Mouse (Mus musculus) testis, postnatal 14 days (tissue): Measurements from ENCODE around the gene Gse1.

ENCODE experiments used
- DNase-seq: peaks from one replicate; pipeline ENCODE4 v3.0.0; 2021; ENCODE audit warnings: low spot score

Gene Gse1

DNA sequence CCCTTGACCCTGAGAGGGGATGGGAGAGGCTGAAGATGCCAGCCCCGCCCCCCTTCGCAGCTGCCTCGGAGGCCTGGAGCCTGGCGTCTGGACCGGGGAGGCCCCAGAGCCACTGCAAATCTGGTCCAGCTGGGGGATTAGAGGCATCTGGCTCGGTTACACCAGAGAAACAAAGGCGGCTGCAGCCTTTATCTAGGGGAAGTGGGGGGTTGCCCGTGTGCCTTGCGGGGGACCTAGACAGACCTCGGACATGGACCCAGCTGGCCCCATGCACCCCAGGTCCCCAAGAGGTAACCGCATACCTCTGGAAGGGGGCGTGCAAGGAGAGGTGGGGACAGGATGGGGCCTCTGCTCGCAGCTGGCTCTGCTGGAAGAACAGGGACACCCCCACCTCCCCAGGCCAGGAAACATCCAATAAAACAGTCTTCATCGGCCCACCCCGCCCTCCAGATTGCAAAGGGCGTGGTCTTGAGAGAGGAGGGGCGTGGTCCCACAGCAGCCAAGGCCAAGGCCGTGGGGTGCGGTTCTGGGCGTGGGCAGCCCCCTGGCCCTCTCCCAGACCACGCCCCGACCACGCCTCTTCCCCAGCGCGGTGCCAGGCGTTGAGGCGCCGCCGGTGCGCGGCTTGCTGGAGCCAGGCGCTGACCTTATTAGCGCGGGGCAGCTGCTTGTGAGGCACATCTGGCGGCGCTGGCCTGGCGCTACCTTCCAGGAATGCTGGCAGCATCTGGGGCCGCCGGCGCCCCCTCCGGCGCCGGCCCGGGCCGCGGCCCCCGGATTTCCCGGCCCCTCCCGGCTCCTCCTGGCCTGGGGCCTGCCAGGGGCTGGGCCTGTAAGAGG is 48.0 kb downstream of the Gse1 start:
- DNase-seq: peak; percentile 83

GRCm38 (mm10) chr8:120276891-120277426 is 48.7 kb downstream of the Gse1 start:
- peak; percentile 72 for DNase-seq

DNA sequence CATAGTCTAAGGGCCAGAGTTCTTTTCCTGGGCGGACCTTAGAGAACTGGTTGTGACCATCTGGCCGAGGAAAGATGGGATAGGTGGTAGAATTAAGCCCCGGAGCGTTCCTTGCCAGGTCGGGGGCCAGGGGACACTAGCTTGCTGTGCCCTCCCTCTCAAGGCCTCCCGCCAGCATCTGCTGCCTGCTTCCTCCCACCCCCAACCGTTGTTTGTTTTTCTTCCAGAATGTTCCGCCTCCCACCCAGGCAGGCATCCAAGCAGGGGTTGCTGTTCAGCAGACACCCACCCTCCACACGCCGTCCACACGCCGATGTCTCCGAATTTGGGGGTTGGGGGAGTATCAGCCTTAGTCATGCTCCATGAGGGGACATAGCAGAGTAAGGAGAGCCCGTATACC is 49.8 kb downstream of the Gse1 start:
- DNase-seq: no peak

- no peak for DNase-seq
Measured at GRCm38 (mm10) chr8:120279418-120279817, 51.2 kb downstream of the Gse1 start.

GRCm38 (mm10) chr8:120281487-120281886 is 53.2 kb downstream of the Gse1 start:
- no peak for DNase-seq

DNA sequence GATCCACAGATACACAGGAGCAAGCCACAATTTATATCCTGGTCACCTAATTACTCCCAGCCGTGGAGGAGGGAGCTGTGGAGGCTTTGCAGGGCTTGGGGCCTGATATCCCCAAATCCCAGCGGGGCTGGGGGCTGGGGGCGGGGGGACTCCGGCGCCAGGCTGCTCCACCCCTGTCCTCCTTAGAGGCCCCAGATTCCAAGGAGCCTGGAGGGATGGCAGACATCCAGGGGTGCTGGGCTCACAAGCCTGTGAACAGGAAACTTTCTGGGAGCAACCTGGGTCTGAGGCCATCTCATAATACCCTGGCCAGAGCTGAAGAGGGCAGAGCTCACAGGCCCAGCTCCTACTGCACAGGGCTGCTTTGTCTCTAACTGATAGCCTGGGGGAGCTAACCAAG is 54.2 kb downstream of the Gse1 start:
- DNase-seq: no peak

GRCm38 (mm10) chr8:120284265-120284664 is 56.0 kb downstream of the Gse1 start:
- DNase-seq: no peak

GRCm38 (mm10) chr8:120285033-120285432 is 56.8 kb downstream of the Gse1 start:
- DNase-seq: peak; percentile 48

DNA sequence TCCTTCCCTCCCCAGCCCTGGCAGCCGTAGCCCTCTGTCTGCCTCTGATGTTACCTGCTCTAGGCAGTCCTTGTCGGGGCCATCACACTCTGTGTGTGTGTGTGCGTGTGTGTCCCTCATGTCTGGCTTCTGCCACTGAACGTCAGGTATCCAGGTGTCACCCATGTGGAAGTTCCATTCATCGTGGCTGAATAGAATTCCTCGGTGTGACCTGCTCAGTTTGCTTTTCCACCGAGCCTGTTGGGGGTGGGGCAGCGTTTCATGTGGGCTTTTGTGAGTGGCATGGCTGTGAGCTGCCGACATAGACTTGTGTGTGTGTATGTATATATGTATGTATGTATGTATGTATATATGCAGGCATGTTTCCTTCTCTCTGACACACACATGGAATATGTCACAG is 57.6 kb downstream of the Gse1 start:
- no peak for DNase-seq

DNA sequence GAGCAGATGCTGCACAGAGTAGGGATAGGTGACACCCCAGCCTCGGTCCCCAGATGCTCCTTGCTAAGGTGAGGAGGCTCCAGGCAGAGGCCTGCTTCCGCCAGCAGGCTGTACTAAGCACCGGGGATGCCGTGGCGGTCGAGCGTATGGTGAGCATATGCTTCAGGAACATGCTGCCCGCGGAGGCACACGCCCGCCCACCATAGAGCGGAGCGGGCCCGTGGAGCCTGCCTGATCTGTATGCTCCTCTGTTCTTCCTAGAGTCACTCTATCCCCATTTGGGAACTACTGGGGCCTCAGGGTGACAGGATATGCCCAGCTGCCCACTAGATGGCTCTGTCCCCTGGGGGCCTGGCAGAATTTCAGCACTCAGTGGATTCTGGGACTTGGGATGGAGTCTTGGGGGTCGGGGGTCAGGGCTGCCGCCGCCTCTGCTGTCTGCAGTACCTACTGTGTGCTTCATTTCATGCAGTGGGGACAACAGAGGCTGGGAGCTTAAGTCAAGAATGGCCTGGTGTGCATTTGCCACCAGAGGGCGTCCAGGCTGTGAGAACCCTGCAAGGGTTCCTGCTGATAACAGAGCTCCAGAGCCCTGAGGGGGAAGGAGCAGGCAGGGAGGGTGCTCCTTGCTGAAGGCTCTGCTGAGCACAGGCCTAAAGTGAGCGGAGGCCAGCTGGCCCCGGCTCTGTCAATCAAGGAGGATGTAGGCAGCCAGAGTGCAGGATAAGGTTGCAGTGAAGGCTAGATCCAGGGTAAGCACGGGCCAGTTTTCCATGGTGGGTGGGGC is 60.1 kb downstream of the Gse1 start:
- DNase-seq: no peak

DNA sequence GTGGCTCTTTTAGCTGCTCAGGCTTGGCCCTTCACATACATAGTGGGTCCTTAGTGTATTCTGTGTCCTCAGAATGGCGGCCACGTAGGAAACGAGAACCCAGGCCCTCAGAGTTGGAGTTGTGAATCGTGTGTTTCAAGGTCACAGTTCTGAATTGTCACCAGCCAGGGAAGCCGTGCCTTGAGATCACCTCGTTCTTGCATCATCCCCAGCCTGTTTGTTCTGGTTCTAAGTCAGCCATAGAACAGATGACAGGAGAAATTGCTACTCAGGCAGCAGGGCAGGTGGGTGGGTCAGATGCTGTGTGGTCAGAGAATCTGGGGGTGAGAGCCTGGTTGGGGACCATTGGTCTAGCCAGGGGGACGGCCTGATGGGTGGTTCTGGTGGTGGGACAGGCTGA is 60.9 kb downstream of the Gse1 start:
- no peak for DNase-seq

DNA sequence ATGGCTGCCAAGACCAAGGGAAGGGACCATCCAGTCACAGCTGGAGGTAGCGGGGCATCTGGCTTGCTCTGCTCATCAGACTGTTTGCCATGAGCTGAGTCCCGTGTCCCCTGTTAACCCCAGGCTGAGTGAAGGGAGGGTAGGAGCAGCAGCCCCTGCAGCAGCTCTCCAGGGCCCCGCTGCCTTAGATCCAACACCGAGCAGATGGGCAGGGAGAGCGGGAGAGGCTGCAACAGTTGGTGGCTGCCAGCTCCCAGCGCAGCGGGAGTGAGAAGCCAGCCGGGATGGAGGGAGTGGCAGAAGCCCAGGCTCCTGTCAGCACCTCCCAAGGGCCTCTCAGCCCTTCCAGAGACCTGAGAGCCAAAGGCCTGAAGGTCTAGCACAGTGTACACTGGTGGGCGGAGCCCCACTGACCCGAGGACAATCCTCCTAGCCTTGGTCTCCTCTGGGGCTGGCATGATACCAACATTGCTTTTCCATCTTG is 61.5 kb downstream of the Gse1 start:
- no peak for DNase-seq

- no peak for DNase-seq
Measured at GRCm38 (mm10) chr8:120290614-120291013, 62.4 kb downstream of the Gse1 start.

DNA sequence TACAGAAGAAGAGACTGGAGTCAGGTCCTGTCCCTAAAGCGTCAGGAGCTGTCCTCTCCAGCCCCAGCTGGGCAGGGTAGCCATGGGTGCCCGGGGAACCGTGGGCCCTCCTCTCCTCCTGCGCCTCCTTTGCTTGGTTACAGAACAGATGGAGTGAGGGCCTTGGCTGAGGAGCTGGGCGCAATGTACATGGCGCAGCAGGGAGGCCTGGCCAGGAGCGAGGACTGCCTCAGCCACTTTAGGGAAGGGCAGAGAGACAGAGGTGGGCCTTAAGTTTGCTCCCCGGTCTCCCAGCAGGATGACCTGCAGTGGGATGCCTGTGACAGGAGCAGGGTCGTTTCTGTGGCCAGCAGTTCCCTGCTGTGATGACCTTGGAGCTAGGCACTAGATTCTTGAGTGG is 63.4 kb downstream of the Gse1 start:
- no peak for DNase-seq

DNA sequence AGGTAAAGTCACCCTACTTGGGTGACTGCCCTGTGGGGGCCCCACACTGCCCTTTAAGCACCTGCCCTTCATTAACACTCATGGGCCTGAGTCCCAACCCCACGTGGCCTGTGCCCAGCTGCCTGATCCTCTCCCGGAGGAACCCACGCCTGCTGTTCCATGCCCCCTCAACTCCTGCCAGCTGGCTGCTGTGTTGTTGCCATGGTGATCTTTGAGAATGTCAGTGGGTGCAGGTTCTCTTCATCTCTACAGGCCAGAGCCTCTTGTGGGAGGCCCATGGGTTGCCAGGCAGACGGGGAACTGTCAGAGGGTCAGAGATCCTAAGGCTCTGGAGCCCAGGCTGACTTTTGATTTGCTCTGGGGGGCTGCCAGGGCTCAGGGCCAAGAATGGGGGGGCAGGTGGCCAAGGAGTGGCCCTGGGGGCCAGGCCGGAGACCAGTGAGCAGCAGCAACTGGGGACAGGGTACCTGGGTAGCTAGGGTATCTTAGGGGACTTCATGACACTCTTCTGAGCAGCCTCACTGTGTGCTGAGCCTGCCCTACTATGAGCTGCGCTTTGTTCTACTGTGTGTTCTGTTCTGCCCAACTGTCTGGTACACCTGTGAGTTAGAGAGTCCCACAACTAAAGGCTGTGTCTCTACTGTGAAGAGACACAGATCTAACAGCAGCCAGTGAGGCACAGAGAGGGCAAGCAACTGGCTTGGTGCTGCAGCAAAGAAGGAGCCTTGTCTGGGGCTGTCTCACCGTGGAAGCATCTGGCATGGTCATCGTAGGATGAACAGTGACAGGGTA is 64.3 kb downstream of the Gse1 start:
- DNase-seq: no peak

DNA sequence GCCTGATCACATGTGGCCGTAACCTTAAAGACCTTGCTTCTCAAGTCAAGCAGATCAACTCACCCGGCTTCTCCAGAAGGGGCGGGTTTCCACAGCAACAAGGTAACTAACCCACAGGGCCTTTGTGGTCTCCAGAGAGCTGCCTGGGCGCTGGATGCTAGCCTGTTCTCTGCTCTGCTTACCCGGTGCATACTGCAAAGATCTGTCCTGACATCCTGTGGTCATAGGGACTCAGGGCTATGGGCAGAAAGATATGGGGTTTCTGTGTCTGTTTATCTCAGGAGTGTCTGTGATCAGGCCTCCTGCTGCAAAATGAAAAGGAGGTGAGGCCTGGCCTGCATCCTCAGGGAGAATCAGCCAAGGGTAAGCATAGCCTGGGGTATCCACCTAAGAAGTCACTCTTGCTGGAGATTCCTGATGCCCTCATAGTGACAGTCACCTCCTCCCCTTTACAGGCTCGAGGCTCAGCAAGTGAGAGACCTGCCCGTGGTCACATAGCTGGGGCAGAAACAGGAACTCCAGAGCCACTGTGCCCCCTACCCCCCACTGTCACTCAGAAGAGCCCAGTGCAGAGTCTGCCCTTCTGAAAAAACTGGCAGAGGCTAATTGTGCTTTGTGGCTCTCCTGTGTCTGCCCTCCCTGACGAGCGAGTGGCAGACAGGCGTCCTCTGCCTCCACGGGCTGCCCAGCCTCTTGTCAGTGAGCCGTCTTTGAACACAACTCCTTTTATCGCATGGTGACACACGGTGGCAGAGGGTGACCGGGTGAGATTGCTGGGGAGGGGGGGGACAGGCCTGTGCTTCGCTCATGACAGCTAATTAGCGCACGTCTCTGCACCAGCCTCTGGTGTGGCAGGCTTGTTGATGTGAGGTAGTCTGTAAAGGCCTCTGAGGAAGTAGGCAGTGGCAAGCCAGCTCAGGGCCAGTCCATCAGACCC is 65.4 kb downstream of the Gse1 start:
- DNase-seq: no peak

DNA sequence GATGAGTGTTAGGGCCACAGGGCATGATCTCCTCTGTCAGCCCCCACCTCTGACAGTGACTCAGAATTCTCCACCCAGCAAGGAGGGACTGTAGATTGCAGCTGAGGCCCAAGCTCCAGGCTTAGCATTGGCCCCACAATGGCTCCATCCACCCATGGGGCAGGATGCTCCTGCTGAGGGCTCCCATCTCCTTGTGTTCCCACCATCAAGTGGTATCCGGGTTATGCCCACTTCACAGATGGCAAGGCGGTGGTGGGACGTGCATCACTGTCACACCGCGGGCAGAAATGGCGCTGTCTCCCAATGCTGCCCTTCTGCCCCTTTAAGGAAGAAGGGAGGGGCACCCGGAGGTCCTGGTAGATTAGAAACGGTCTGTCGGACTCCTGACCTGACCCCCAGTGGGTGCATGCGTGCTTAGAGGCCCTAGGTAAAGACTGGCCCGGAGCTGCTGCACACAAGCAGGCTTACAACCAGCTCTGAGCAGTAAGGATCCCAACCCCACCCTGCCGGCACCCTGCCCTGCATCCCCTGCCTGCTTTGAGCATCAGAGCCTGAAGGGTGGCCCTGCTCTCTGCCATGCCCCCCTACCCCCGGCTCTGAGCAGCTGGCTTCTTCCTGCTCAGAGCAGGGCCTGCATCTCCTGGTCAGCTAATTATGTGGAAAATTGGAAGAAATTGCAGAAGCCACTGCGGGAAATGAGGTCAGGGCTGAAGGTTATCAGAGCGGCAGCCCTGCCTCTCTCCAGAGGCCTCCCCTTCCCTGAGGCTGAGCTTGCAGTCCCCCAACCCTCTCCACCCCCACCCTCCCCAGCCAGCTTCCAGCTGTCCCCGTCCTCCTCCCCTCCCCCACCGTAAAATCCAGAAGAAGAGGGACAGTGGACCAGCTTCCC is 67.0 kb downstream of the Gse1 start:
- no peak for DNase-seq

DNA sequence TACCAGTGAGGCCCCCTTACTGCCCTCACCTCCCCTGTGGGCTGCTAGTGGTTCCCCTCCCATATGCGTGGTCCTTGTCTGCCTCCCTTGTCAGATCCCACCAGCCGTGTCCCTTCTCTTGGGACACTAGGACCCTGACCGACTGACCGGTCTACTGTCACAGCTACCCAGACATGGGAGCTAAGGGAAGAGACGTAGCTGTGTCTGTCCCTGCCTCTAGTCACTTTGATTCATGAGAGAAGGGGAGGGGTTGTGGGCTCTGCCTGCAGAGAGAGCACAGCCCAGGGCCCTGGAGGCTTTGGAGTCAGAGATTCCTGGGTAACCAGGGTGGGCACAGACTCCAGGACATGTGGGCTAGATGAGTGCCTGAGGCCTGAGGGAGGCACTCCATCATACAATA is 68.7 kb downstream of the Gse1 start:
- no peak for DNase-seq

DNA sequence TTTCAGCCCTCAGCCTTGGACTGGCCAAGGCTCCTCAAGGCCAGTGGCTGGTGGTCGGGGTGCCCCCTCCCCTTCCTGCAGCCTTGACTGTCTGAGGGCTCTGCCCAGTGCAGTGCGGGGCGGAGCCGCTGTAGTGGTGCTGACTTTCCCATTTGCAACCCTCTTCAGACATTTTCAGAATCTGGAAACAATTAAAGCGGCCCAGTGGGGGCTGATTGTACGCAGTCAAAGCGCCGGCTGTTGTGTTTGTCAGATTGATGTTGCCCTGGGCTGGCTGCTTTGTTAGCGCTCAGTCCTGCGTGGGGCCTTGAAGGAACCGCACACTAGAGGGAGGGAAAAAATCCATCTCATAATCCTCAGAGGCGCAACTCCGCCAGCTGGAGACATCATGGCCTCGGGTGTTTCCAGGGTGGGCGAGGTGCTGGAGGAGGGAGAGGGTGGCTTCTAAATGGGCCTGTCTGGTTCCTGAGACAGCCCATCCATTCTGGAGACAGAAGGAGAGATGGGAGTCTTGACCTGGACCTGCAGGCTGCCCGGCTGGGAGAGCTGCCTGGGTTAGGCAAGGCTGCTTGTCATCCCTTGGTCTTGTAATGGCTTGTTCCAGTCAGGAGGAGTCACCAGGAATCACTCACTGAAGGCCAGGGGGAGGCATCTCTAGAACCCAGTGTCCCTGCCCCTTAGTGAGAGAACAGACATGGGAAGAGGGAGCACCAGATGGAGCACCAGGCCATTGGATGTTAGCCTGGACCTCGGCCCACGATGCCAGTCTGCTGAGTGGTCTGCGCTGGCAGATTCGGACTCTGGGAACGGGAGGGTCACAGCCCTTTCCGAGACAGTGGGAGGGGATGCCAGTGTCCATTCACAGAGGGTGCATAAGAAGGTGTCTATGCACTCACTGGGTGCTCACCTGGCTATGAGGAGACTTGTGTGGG is 70.6 kb downstream of the Gse1 start:
- no peak for DNase-seq
